Mouse (Mus musculus): ENCODE measurements around the gene Ssmem1. TPM values are rescaled to one million over a fixed set of nuclear protein-coding genes. Genes with fewer than 3 reads are reported as not detected.

The Ssmem1 gene
- polyA plus RNA-seq, 1 experiment from 2014 or later = not detected

DNA sequence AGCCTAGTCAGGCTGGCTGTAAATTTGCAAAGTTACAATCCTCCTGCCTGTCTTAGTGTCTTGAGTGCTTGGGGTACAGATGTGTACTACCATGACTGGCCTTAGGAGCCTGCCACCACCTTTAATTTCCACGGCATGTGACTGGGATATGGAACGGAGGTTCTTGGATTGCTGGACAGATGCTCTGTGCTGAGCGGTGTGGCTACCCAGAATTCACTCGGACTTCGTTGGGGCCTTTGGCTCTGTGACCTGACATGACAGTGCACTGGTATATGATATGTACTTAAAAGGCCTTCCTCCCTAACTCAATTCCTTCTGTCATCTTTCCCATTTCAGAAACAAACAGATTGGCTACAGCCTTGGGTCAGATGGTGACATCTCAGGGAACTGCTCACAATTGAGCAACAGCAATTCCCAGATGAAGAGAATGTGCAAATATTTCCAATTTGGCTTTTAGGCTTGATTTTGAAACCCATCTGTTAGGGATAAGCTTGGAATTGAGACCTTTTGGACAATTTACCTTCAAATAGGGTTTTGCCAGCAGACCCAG, 45.0 kb downstream of the Ssmem1 start:
- 93% methylated on average over 5 of the region's 5 CpGs for WGBS
- H3K27me3 ChIP-seq (replicated peaks; ENCODE audit: control insufficient read depth, insufficient read depth, low read length) = no peaks in the 10 kb centered on the region
- H3K4me2 ChIP-seq (ENCODE audit: low read length) = no peak overlapping the region
- no peak overlapping the region for H3K27ac ChIP-seq (ENCODE audit: low read depth)
- no peak for ATAC-seq (replicated peaks; ENCODE audit: low FRiP score, low TSS enrichment, low read depth)
- H3K4me3 ChIP-seq (ENCODE audit: low read depth, low read length) = no peak overlapping the region
- no peak overlapping the region for H3K9ac ChIP-seq (ENCODE audit: low read length)
- H3K4me1 ChIP-seq (replicated peaks; ENCODE audit: control insufficient read depth, insufficient read depth, low read length) = peaks cover 10% of the 10 kb centered on the region; the same call in 1 of the 2 replicates
- no peaks in the 10 kb centered on the region for H3K9me3 ChIP-seq (ENCODE audit: control insufficient read depth, low read length)
- no peak for DNase-seq (ENCODE audit: low spot score)
- no peaks in the 10 kb centered on the region for H3K36me3 ChIP-seq (ENCODE audit: control insufficient read depth, insufficient read depth, low read length)

- Histone ChIP-seq H3K9me3 (ENCODE audit: control insufficient read depth, low read length) (no peaks in the 10 kb centered on the region), H3K4me1 (replicated peaks; ENCODE audit: control insufficient read depth, insufficient read depth, low read length) (peaks cover 10% of the 10 kb centered on the region; the same call in 1 of the 2 replicates), H3K4me2 (ENCODE audit: low read length) (no peak overlapping the region), H3K4me3 (ENCODE audit: low read depth, low read length) (no peak overlapping the region), H3K27ac (ENCODE audit: low read depth) (no peak overlapping the region), H3K27me3 (replicated peaks; ENCODE audit: control insufficient read depth, insufficient read depth, low read length) (no peaks in the 10 kb centered on the region), H3K36me3 (ENCODE audit: control insufficient read depth, insufficient read depth, low read length) (no peaks in the 10 kb centered on the region), H3K9ac (ENCODE audit: low read length) (no peak overlapping the region)
- ATAC-seq (replicated peaks; ENCODE audit: low FRiP score, low TSS enrichment, low read depth) = no peak
- no peak for DNase-seq (ENCODE audit: low spot score)
- 18% methylated on average over 9 of the region's 9 CpGs for WGBS
Measured at GRCm38 (mm10) chr6:30556080-30556479, 46.4 kb downstream of the Ssmem1 start.

DNA sequence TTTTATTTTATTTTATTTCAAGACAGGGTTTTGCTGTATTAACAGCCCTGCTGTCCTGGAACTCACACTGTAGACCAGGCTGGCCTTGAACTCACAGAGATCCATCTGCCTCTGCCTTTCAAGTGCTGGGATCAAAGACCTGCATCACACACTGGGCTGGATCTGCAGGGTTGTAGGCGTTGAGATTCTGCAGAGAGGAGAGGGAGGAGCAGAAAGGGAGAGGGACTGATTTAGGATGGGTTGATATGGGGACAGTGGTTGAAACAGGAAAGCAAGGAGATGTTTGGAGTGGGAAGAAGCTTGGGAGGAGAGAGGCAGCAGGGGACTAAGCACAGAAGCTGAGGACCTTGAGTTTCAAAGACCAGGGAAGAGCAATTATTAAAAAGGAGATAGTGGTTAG, 50.1 kb downstream of the Ssmem1 start:
- WGBS = 61% methylated on average over 1 of the region's 1 CpGs
- no peak for ATAC-seq (replicated peaks; ENCODE audit: low FRiP score, low TSS enrichment, low read depth)
- no peak overlapping the region for H3K27ac ChIP-seq (ENCODE audit: low read depth)

GRCm38 (mm10) chr6:30562132-30562531, 52.5 kb downstream of the Ssmem1 start:
- 70% methylated on average over 4 of the region's 4 CpGs for WGBS
- H3K9me3 ChIP-seq (ENCODE audit: control insufficient read depth, low read length) = no peaks in the 10 kb centered on the region
- H3K36me3 ChIP-seq (ENCODE audit: control insufficient read depth, insufficient read depth, low read length) = no peaks in the 10 kb centered on the region
- no peak overlapping the region for H3K9ac ChIP-seq (ENCODE audit: low read length)
- H3K4me3 ChIP-seq (ENCODE audit: low read depth, low read length) = no peak overlapping the region
- H3K4me2 ChIP-seq (ENCODE audit: low read length) = no peak overlapping the region
- DNase-seq (ENCODE audit: low spot score) = no peak
- no peaks in the 10 kb centered on the region for H3K4me1 ChIP-seq (replicated peaks; ENCODE audit: control insufficient read depth, insufficient read depth, low read length)
- no peaks in the 10 kb centered on the region for H3K27me3 ChIP-seq (replicated peaks; ENCODE audit: control insufficient read depth, insufficient read depth, low read length)
- no peak overlapping the region for H3K27ac ChIP-seq (ENCODE audit: low read depth)
- ATAC-seq (replicated peaks; ENCODE audit: low FRiP score, low TSS enrichment, low read depth) = no peak

More for the DNA sequence above, 50.1 kb downstream of the Ssmem1 start:
- Histone ChIP-seq H3K36me3 (ENCODE audit: control insufficient read depth, insufficient read depth, low read length) (no peaks in the 10 kb centered on the region), H3K4me2 (ENCODE audit: low read length) (no peak overlapping the region), H3K9ac (ENCODE audit: low read length) (no peak overlapping the region), H3K27me3 (replicated peaks; ENCODE audit: control insufficient read depth, insufficient read depth, low read length) (no peaks in the 10 kb centered on the region), H3K4me1 (replicated peaks; ENCODE audit: control insufficient read depth, insufficient read depth, low read length) (no peaks in the 10 kb centered on the region), H3K4me3 (ENCODE audit: low read depth, low read length) (no peak overlapping the region), H3K9me3 (ENCODE audit: control insufficient read depth, low read length) (no peaks in the 10 kb centered on the region)
- DNase-seq (ENCODE audit: low spot score) = no peak

DNA sequence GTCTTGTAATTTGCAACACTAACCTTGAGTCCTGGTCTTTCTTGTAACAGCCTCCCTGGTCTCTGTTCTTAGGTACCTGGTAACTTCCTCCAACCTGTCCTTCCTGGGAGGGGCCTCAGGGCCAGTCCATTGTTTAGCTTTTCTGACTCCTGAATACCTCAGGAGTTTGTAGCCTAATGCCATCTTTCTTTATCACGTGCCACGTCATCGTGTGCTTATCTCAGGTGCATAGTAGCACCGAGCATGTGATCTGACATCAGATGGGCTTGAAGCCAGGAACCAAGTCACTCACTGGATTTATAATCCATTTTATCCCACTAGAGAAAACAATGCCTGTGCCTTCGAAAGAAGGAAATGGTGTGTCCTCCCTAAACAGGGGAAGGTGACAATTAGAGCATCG, 53.9 kb downstream of the Ssmem1 start:
- no peaks in the 10 kb centered on the region for H3K4me1 ChIP-seq (replicated peaks; ENCODE audit: control insufficient read depth, insufficient read depth, low read length)
- H3K4me2 ChIP-seq (ENCODE audit: low read length) = no peak overlapping the region
- WGBS = 76% methylated on average over 6 of the region's 6 CpGs
- H3K9ac ChIP-seq (ENCODE audit: low read length) = no peak overlapping the region
- no peak overlapping the region for H3K27ac ChIP-seq (ENCODE audit: low read depth)
- no peaks in the 10 kb centered on the region for H3K36me3 ChIP-seq (ENCODE audit: control insufficient read depth, insufficient read depth, low read length)
- DNase-seq (ENCODE audit: low spot score) (no peak), ATAC-seq (replicated peaks; ENCODE audit: low FRiP score, low TSS enrichment, low read depth) (no peak)
- H3K9me3 ChIP-seq (ENCODE audit: control insufficient read depth, low read length) = no peaks in the 10 kb centered on the region
- H3K4me3 ChIP-seq (ENCODE audit: low read depth, low read length) = no peak overlapping the region
- H3K27me3 ChIP-seq (replicated peaks; ENCODE audit: control insufficient read depth, insufficient read depth, low read length) = no peaks in the 10 kb centered on the region

DNA sequence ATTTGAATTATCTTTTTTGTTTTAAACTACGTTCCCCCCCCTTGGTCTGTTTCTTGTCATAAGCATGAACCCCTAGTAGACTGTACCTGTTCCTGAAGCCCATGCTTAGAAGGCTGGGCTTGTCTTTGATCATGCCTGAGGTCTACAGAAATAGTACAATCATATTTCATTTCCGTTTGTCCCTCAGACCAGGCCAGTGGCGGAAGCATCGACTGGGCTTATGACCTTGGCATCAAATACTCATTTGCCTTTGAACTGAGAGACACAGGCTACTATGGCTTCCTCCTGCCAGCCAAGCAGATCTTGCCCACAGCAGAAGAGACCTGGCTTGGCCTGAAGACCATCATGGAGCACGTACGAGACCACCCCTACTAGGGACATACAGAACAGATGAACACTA, 54.4 kb downstream of the Ssmem1 start:
- Histone ChIP-seq H3K4me1 (replicated peaks; ENCODE audit: control insufficient read depth, insufficient read depth, low read length) (peaks cover 4% of the 10 kb centered on the region; the same call in 1 of the 2 replicates), H3K27me3 (replicated peaks; ENCODE audit: control insufficient read depth, insufficient read depth, low read length) (no peaks in the 10 kb centered on the region), H3K9me3 (ENCODE audit: control insufficient read depth, low read length) (no peaks in the 10 kb centered on the region), H3K9ac (ENCODE audit: low read length) (no peak overlapping the region), H3K36me3 (ENCODE audit: control insufficient read depth, insufficient read depth, low read length) (no peaks in the 10 kb centered on the region), H3K4me2 (ENCODE audit: low read length) (no peak overlapping the region), H3K27ac (ENCODE audit: low read depth) (no peak overlapping the region), H3K4me3 (ENCODE audit: low read depth, low read length) (no peak overlapping the region)
- 90% methylated on average over 6 of the region's 6 CpGs for WGBS
- ATAC-seq (replicated peaks; ENCODE audit: low FRiP score, low TSS enrichment, low read depth) = no peak
- DNase-seq (ENCODE audit: low spot score) = no peak

- Histone ChIP-seq H3K4me1 (replicated peaks; ENCODE audit: control insufficient read depth, insufficient read depth, low read length) (peaks cover 10% of the 10 kb centered on the region), H3K36me3 (ENCODE audit: control insufficient read depth, insufficient read depth, low read length) (no peaks in the 10 kb centered on the region), H3K4me3 (ENCODE audit: low read depth, low read length) (no peak within 1 kb of the TSS), H3K27ac (ENCODE audit: low read depth) (no peak within 1 kb of the TSS), H3K27me3 (replicated peaks; ENCODE audit: control insufficient read depth, insufficient read depth, low read length) (no peaks in the 10 kb centered on the region), H3K4me2 (ENCODE audit: low read length) (no peak within 1 kb of the TSS), H3K9ac (ENCODE audit: low read length) (no peak within 1 kb of the TSS), H3K9me3 (ENCODE audit: control insufficient read depth, low read length) (no peaks in the 10 kb centered on the region)
- ATAC-seq (replicated peaks; ENCODE audit: low FRiP score, low TSS enrichment, low read depth) = no peak
- DNase-seq (ENCODE audit: low spot score) = no peak
- 73% methylated on average over 5 of the region's 5 CpGs for whole genome bisulfite sequencing
Measured at GRCm38 (mm10) chr6:30568069-30568468, 58.4 kb downstream of the Ssmem1 start, which contains the start of gene Cpa4. Cpa4 (plus strand) TSS chr6:30568369.

DNA sequence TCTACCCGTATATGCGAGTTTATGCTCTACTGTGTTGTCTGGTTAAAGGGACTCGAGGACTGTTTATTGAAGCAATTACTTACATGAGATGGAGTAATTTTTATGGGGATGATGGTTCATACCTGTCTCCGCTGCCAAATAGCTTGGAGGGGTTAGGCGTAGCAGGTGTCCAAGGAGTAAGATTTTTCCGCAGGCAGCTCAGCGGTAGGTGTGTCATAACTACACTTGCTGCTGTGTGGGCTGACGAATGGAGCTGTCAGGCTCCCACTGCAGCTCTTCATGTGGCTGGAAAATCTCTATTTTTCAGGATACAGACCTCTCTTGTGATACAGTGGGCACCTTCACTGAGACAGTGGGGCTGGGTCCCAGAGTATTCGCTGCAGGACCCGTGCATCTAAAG, 59.7 kb downstream of the Ssmem1 start:
- DNase-seq (ENCODE audit: low spot score) = no peak
- Histone ChIP-seq H3K4me3 (ENCODE audit: low read depth, low read length) (no peak overlapping the region), H3K9me3 (ENCODE audit: control insufficient read depth, low read length) (no peaks in the 10 kb centered on the region), H3K27ac (ENCODE audit: low read depth) (no peak overlapping the region), H3K36me3 (ENCODE audit: control insufficient read depth, insufficient read depth, low read length) (no peaks in the 10 kb centered on the region), H3K4me2 (ENCODE audit: low read length) (no peak overlapping the region), H3K9ac (ENCODE audit: low read length) (no peak overlapping the region), H3K27me3 (replicated peaks; ENCODE audit: control insufficient read depth, insufficient read depth, low read length) (no peaks in the 10 kb centered on the region), H3K4me1 (replicated peaks; ENCODE audit: control insufficient read depth, insufficient read depth, low read length) (peaks cover 15% of the 10 kb centered on the region)
- WGBS = 73% methylated on average over 10 of the region's 10 CpGs
- ATAC-seq (replicated peaks; ENCODE audit: low FRiP score, low TSS enrichment, low read depth) = no peak
